Mouse (Mus musculus): ENCODE results near the gene Lmod3.

GRCm38 (mm10) chr6:97221205-97222025 is 31.1 kb downstream of the Lmod3 start:
- TF ChIP-seq CTCF (IDR thresholded peaks at IDR 0.05; ENCODE audit: low read depth, low read length) = no peak
- no peak for TF ChIP-seq EP300 (IDR thresholded peaks at IDR 0.05; ENCODE audit: insufficient read depth, low read depth, low read length)
- TF ChIP-seq POLR2A (IDR thresholded peaks at IDR 0.05; ENCODE audit: insufficient read depth, low read length) = no peak

Measured in ES-Bruce4 (cell line).